Mouse (Mus musculus) small intestine, adult 2 months (tissue): ENCODE measurements at regions not wholly inside any gene's neighbourhood (a gene's known extent, or its start where the extent isn't known, plus 50 kb on each side); places are given as distances from the start of the nearest gene placed in this dataset.
"Not testable (repeated sequence)": the region's sequence is repeated elsewhere in the genome, so short reads cannot be mapped to it uniquely, and the experiment has no call there.

ENCODE experiments used
- CTCF ChIP-seq: fragments of 200-500 bp; IDR thresholded peaks from 2 replicates; pipeline ENCODE4 v1.5.1; 2012; ENCODE audit warnings: low read depth, mild to moderate bottlenecking, control low read depth, inconsistent platforms, low read length, moderate library complexity, mixed read lengths; ENCODE audit not compliant: insufficient replicate concordance, insufficient read length; ENCODE audit errors: extremely low read depth
- POLR2A ChIP-seq: fragments of 200-500 bp; IDR thresholded peaks from 2 replicates; pipeline ENCODE4 v1.6.1; 2012; ENCODE audit warnings: low read depth, mild to moderate bottlenecking, control low read depth, inconsistent platforms, low read length, moderate library complexity

GRCm38 (mm10) chr12:106361646-106362045 lies 351.6 kb downstream of the Vrk1 start:
- TF ChIP-seq POLR2A, CTCF: not testable (repeated sequence)
